Mouse (Mus musculus): ENCODE measurements around the gene Cadm3. TPM values are rescaled to one million over a fixed set of nuclear protein-coding genes. Genes with fewer than 3 reads are reported as not detected.

Gene Cadm3
- 30.5 and 66.3 TPM in 2 replicates for polyA plus RNA-seq (2012; rRNA removed; ENCODE audit: low replicate concordance)

DNA sequence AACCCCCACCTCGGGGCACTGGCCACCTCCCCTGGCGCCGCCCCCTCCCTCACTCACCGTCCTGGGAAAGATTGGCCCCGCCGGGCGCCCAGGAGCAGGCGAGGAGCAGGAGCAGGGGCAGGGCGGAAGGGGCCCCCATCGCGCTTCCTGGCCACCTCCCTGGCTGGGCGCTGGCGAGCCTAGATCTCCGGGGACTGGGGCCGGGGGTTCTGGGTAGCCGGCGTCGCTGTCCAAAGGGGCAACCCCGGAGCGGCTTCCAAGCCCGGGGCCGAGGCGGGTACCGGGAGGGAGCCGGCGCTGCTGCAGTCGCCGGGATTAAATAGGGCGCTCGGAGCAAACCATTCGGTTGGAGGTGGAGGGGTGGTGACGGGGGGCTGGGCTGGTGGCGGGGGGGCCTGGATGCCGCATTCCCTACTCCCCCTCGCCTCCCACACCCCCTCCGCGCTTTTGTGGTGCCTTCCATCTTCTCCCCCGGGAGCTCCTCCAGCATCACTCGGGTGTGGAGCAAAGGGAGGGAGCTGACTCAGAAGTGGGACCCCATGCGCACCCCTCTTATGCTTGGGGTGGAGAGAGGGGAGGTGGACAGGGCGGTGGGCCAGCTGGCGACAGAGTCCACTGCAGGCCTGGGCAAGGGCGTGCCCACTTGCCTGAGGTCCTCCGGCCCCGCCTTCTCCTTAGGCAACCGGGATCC lies at the start of gene Cadm3:
Gene Cadm3, minus strand, starts transcription at position 340 of the 691 bp plus-strand sequence.

DNA sequence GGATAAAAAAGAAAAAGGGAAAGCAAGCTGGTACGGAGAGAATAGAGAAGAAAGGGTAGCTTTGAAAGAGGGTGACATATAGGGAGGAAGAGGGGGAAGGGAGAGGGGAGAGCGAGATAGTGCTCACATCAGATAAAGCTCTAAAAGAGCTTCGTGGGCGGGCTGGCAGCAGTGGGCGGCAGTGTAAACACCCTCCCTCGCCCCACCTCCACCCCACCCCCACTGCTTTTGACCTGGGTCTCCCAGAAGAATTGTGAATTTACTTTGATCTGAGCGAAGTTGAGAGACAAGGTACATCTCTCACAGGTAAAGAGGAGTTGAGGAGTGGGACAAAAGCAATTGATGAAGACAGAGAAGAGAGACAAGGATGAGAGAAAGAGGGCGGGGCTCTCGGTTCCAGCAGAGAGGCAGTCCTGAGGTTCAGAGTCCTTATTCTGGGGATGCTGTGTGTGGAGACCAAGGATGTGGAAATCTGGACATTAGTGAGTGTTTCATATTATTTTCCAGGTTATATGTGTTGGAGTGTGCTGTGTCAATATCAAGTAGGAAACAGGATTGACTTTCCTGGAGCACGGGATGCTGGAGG lies 17.0 kb downstream of the Cadm3 start, which contains the start of gene Aim2:
Gene Aim2, plus strand, starts transcription at position 508 of the 586 bp plus-strand sequence.

DNA sequence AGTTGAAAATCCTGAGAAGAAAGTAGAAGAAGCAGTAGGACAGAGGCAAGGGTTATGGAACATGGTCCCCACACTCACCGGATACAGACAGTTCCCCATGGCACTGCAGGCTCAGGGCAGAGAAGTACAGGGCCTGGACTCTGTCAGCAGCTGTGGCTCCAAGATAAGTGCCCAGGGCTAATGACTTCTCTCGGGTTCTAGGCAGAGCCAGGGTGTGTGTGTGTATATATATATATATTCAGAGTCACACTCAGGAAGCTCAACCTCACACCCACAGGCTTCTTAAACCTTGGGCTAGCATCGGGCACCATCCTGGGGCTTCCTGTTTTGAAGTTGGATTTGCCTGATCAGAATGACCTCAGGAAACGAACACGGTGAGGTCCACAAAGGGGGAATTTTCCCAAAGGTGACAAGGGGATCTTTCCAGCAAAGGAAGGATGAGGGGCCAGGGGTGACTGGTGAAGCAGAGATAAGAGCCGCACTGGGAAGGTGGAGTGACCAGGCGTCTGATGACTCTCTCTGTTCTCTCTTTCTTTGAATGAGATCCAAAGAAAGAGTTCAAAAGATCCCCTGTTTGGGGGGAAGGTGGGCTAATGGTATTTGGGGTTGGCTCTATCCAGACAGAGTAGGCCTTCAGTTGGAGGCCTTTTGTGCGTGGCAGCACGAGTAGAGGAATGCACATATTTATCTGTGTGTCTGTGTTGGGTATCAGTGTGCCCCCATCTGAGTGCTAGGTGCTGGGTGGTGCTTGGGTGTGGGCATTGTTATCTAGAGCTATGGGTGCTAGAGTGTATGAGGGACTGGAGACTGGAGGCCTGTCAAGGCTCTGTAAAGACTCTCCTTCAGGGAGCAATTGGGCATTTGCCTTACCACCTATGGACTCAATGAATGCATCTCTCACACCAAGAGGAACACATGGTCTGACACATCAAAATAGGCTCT lies 33.9 kb downstream of the Cadm3 start, which contains the start of gene Ackr1:
Gene Ackr1, minus strand, starts transcription at position 439 of the 942 bp plus-strand sequence.

Other genes with a start within 250 kb of the Cadm3 start
- gene Olfr1408, start 230.3 kb downstream of the Cadm3 start, polyA plus RNA-seq (2012; rRNA removed; ENCODE audit: low replicate concordance), result not detected in 2 replicates
- not detected in 2 replicates for gene Olfr1406, start 177.1 kb downstream of the Cadm3 start, polyA plus RNA-seq (2012; rRNA removed; ENCODE audit: low replicate concordance)
- not detected in 2 replicates for gene Olfr218, start 169.9 kb downstream of the Cadm3 start, polyA plus RNA-seq (2012; rRNA removed; ENCODE audit: low replicate concordance)
- gene Olfr1404, start 155.3 kb downstream of the Cadm3 start, polyA plus RNA-seq (2012; rRNA removed; ENCODE audit: low replicate concordance), result not detected in 2 replicates
- 0.13 and 0.52 TPM in 2 replicates for gene Fcer1a, start 140.5 kb downstream of the Cadm3 start, polyA plus RNA-seq (2012; rRNA removed; ENCODE audit: low replicate concordance)
- not detected in 2 replicates for gene Olfr418, start 101.7 kb downstream of the Cadm3 start, polyA plus RNA-seq (2012; rRNA removed; ENCODE audit: low replicate concordance)
- gene Mptx2, start 89.9 kb downstream of the Cadm3 start, polyA plus RNA-seq (2012; rRNA removed; ENCODE audit: low replicate concordance), result not detected in 2 replicates
- 47.1 and 65.2 TPM in 2 replicates for gene Ackr1, start 33.9 kb downstream of the Cadm3 start, polyA plus RNA-seq (2012; rRNA removed; ENCODE audit: low replicate concordance)
- 3.5 and 6.0 TPM in 2 replicates for gene Aim2, start 16.8 kb downstream of the Cadm3 start, polyA plus RNA-seq (2012; rRNA removed; ENCODE audit: low replicate concordance)
- 17.6 and 18.4 TPM in 2 replicates for gene Ifi206, start 123.3 kb upstream of the Cadm3 start, polyA plus RNA-seq (2012; rRNA removed; ENCODE audit: low replicate concordance)
- 0.84 and 1.3 TPM in 2 replicates for gene Ifi214, start 168.3 kb upstream of the Cadm3 start, polyA plus RNA-seq (2012; rRNA removed; ENCODE audit: low replicate concordance)
- 14.9 and 18.4 TPM in 2 replicates for gene Ifi213, start 231.6 kb upstream of the Cadm3 start, polyA plus RNA-seq (2012; rRNA removed; ENCODE audit: low replicate concordance)

Data from mammary gland, adult 2 months (tissue).